ENCODE assay signal across 8 mouse cellular contexts in the genomic region with DNA sequence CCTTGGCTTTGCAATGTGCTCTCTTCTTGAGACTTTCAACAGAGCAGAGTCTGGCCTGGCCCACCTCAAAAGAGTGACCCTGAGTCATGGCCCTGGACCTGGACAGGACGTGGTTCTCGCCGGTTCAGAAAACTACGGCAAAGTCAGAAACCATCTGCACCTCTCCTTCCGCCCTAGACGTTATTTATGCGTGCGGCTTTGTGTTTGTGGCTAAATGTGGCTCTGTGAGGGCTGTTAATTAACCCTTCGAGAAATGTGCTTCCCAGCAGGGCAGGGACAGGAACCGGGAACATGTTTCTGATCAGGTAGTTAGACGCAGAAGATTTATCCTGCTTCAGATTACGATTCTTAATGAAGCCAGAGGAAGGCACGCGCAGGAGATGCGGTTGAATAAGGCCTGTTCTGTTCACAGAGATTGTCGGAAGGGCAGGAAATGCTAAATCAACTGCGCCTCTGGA.
DNase-seq lines count a peak whose midpoint lies in the region; ATAC-seq lines count a peak whose summit lies in the region.

No protein-coding gene starts in this region.

- ATAC-seq in lung, embryonic 16.5 days (ENCODE audit: low read depth), result no peak
- no peak for ATAC-seq in forebrain, embryonic 14.5 days
- no peak for ATAC-seq in intestine, embryonic 15.5 days
- no peak; the same call in 1 of the 2 replicates for ATAC-seq in monocyte, adult 5-6 weeks (replicated peaks; ENCODE audit: insufficient number of reproducible peaks, low FRiP score, low TSS enrichment, poor library complexity, severe bottlenecking)

- H3K9ac ChIP-seq in lung, embryonic 16.5 days (ENCODE audit: low read length), result peak overlapping the region; percentile 27; the same call in 1 of the 2 replicates
- H3K9ac ChIP-seq in forebrain, embryonic 14.5 days (ENCODE audit: low read length), result no peak overlapping the region
- no peak overlapping the region for H3K9ac ChIP-seq in intestine, embryonic 15.5 days

- no peaks in the 10 kb centered on the region for H3K9me3 ChIP-seq in lung, embryonic 16.5 days (ENCODE audit: control insufficient read depth, low read length)
- H3K9me3 ChIP-seq in forebrain, embryonic 14.5 days (replicated peaks; ENCODE audit: control insufficient read depth, low read length), result no peaks in the 10 kb centered on the region
- no peaks in the 10 kb centered on the region for H3K9me3 ChIP-seq in intestine, embryonic 15.5 days

- no peak overlapping the region for H3K4me2 ChIP-seq in lung, embryonic 16.5 days (ENCODE audit: low read depth, low read length)
- H3K4me2 ChIP-seq in forebrain, embryonic 14.5 days (ENCODE audit: low read length), result no peak overlapping the region
- no peak overlapping the region for H3K4me2 ChIP-seq in intestine, embryonic 15.5 days (replicated peaks)

- DNase-seq in lung, postnatal 14 days, result no peak
- no peak for DNase-seq in forebrain, embryonic 14.5 days (ENCODE audit: low spot score)
- peak; percentile 74 to 84 for DNase-seq in natural killer cell, adult 2 months (ENCODE audit: low spot score in 2 of 2)
- DNase-seq in frontal cortex, postnatal 14 days (ENCODE audit: low spot score in 2 of 2), result no peak
- no peak for DNase-seq in cerebellum, adult 11-12 months

- no peaks in the 10 kb centered on the region for H3K36me3 ChIP-seq in lung, embryonic 16.5 days (ENCODE audit: control insufficient read depth, insufficient read depth, low read length)
- H3K36me3 ChIP-seq in forebrain, embryonic 14.5 days (ENCODE audit: control insufficient read depth, insufficient read depth, low read length), result no peaks in the 10 kb centered on the region
- no peaks in the 10 kb centered on the region for H3K36me3 ChIP-seq in intestine, embryonic 15.5 days

- 63% methylated on average over 17 of the region's 17 CpGs for WGBS in lung, embryonic 16.5 days
- 32% methylated on average over 17 of the region's 17 CpGs for WGBS in forebrain, embryonic 14.5 days
- WGBS in intestine, embryonic 15.5 days, result 42% methylated on average over 17 of the region's 17 CpGs

- H3K27me3 ChIP-seq in lung, embryonic 16.5 days (ENCODE audit: control insufficient read depth, insufficient read depth, low read depth, low read length), result no peaks in the 10 kb centered on the region
- no peaks in the 10 kb centered on the region for H3K27me3 ChIP-seq in forebrain, embryonic 14.5 days (replicated peaks; ENCODE audit: control insufficient read depth, insufficient read depth, low read length)
- no peaks in the 10 kb centered on the region for H3K27me3 ChIP-seq in intestine, embryonic 15.5 days (replicated peaks)

- H3K4me1 ChIP-seq in lung, embryonic 16.5 days (replicated peaks; ENCODE audit: control insufficient read depth, insufficient read depth, low read length), result peaks cover 86% of the 10 kb centered on the region
- H3K4me1 ChIP-seq in forebrain, embryonic 14.5 days (ENCODE audit: control insufficient read depth, insufficient read depth, low read length), result peaks cover 12% of the 10 kb centered on the region; the same call in 1 of the 2 replicates
- H3K4me1 ChIP-seq in intestine, embryonic 15.5 days (replicated peaks), result peaks cover 58% of the 10 kb centered on the region

- no peak overlapping the region for H3K4me3 ChIP-seq in lung, embryonic 16.5 days (ENCODE audit: low read length)
- H3K4me3 ChIP-seq in forebrain, embryonic 14.5 days (ENCODE audit: low read depth, low read length), result no peak overlapping the region
- no peak overlapping the region for H3K4me3 ChIP-seq in intestine, embryonic 15.5 days (replicated peaks)

- H3K27ac ChIP-seq in lung, embryonic 16.5 days (ENCODE audit: low read length), result peak overlapping the region; percentile 99
- H3K27ac ChIP-seq in forebrain, embryonic 14.5 days (ENCODE audit: low read depth, low read length), result peak overlapping the region; percentile 6; the same call in 1 of the 2 replicates
- H3K27ac ChIP-seq in intestine, embryonic 15.5 days, result peak overlapping the region; percentile 24

Comparison
In these comparisons a context has a peak if more than half of its experiments do, and no peak if none do; other contexts are left out.
1. H3K27ac ChIP-seq: peak in every context shown above with its lines; median percentile 99 in lung, embryonic 16.5 days; 24 in intestine, embryonic 15.5 days; 6 in forebrain, embryonic 14.5 days.
2. DNase-seq: peak in natural killer cell, adult 2 months (2 of 2); none in lung, postnatal 14 days (single experiment), forebrain, embryonic 14.5 days (single experiment), frontal cortex, postnatal 14 days (0 of 2) and cerebellum, adult 11-12 months (single experiment).